Mouse (Mus musculus) frontal cortex, postnatal 36 days (tissue): ENCODE data around the gene Pln.
A peak's percentile ranks its signal among the peaks of the same experiment; 100 is the strongest.

Experiments
- DNase-seq, 2 experiments: peaks; one replicate each; pipeline ENCODE4 v3.0.0; 2022; ENCODE audit warnings: low spot score in 2 of 2

The Pln gene

DNA sequence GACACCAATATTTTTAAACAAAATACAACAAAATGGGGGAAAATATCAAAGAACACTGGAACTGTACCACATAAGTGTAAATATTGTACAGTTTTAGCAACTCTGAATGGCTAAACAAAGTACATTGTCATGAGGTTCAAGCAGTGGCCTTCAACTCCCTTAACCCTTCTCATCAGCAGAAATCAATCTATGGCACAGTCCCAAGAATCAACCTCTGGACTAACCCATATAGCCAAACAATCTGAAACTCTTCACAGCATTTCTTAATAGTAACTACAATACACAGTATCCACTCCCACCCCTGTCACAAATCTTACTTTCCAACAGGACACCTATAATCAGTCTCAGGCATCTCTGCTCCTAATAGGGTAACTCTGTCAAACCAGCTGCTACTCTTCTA, 26.8 kb downstream of the Pln start:
- no peak for DNase-seq

DNA sequence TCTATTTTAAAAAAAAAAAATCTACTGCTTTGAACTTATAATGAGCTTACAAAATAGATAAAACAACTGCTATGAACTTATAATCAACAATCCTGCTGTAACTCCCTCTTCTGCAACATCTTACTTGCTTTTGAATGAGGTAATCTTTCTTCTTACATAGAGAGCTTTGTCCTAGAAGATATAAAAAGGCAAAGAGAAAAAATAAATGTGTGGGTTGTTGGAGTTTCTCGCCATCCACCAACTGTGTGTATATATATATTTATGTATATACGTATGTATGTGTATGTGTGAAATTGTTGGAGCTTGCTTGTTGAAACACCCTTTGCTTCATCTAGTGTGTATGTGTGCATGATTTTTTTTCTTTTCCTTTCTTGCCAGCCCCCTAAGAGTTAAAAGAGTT, 29.8 kb downstream of the Pln start:
- peak in 1 of 2 experiments; percentile 16 for DNase-seq

DNA sequence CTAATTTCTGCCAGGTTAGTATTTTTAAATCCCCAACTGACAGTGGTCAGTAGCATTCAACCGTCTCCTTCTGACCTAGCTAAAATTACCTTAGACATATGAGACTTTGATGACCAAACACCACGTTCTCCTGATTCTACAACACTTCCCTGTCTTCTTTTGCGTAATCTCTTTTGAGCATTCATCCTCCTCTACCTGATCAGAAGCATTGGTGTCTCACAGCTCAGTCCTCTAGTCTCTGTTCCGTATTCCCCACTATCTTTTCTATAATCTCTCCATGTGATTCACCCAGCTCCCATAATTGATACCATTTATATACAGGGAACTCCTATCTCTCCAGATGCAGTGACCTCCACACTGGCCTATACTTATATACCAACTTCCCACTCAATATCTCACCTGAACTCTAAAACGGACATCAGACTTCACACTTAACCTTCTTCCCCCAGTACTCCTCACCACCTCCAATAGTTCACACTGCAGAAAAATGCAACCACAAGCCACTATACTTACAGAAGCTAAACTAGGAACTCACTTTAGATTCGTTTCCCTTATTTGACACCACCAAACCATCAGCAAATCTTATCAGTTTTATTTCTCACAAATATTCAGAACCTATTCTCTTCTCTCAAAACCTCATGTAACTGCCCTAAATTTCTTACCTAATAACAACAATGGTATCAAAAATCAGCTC, 36.6 kb downstream of the Pln start:
- DNase-seq, result no peak

DNA sequence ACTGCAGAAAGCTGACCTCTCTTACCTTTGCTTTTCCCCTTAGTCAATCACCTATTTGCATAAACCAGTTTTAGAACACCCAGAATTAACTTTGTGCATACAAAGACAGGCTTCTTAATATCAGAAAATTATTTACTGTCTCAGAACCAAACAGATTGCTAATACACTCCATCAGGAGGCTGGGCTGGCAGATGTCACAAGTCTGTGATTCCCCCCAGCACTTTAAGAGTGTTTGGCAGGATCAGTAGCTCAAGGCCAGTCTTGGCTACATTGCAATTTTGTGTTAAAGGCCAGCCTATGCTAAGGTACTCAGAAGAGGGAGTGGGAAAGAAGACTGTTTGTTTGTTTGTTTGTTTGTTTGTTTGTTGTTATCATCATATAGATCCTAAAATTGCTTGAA, 39.6 kb downstream of the Pln start:
- DNase-seq, result no peak

DNA sequence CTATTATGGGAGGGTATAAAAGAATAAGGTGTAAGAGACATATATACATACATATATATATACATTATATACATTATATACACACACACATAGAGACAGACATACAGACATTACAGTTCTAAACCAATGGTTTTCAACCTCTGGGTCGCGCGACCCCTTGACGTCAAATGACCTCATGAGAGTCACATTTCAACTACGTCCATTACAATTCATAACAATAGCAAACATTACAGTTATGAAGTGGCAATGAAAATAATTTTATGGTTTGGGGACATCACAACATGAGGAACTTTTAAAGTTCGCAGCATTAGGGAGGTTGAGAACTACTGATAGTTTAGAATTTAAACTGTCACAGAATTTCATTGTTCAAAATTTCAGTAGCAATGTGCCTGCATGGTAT, 40.8 kb downstream of the Pln start:
- DNase-seq, result no peak

DNA sequence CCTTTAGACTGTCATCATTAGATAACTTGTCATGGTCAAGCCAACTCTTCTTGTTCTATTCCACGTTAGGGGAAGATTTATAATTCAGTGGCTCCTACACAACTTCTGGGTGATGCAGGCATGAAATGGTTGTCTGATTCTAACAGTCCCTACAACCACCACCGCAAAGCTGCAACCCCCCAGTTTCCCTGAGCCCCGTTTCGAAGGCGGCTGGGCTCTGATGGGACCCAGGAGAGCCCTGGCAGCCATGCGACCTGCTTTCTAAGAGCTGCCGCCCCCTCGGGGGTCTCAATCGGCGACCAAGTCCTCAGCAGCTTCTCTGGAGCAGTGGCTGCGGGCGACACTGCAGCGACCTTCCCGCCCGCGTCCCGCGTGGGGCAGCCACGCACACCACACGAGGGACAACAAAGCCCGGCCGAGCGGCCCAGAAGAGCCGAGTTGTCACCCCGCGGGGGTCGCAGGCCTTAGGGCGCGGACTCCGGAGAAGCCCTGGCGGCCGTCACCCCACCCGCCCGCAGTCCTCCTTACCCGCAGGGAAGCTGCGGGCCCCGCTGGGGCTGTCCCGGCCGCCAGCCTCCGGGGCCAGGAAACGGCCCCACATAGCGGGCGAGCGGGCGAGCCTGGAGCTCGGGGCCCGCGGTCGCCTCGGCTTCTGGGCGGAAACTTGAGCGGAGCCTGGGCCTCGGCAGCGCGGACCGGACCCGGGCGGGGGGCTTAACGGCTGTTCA, 41.7 kb downstream of the Pln start:
- peak in 1 of 2 experiments; percentile 36 for DNase-seq

DNA sequence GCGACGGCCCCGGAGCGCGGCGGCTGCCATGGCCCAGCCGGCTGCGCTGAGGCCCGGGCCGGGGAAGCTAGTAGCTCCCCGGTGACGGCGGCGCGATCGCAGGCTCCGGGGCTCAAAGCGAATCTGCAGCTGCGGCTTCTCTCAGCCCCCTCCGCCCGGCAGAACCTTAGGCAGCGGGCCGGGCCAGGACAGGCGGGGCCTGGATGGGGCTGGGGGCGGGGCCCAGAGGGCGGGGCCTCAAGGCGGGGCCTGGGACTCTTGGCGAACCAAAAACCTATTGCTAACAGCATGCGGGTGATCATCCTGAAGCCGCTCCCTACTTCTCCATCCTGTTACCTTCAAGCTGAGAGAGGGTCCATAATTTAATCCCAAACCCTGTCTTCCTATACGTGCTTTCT, 42.2 kb downstream of the Pln start, which contains the start of gene Cep85l:
Gene Cep85l, minus strand, starts transcription at position 239 of the 398 bp plus-strand sequence.
- DNase-seq, result peak; percentile 82 to 84

DNA sequence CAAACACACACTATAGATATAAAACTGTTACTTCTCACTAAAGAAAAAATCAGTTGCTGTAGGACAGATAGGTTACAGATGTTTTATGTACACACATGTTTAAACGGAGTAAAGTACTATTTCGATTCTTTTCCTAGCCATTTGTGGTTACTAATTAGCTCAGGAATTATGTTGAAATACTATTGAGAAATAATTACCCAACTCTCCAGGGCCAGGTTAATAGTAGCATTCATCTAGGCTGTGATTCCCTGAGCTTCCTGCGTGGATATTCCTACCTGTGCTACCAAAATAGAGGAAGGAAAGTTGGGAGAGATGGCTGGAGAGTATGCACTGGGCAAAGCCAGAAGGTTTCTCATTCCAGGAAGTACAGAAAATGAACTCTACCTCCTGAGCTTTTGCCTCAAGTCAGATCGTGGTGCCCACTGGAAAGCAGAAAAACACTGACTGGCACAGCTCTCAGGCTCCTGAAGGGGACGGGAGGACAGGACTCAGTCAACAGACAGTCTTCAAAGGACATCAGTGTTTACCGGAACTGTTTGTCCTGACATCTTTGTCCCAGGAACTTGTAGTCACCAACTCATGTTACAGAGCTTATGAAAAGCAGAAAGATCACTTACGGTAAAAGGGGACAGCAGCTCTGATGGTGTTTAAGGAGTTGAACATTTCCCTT, 45.4 kb downstream of the Pln start:
- no peak for DNase-seq

DNA sequence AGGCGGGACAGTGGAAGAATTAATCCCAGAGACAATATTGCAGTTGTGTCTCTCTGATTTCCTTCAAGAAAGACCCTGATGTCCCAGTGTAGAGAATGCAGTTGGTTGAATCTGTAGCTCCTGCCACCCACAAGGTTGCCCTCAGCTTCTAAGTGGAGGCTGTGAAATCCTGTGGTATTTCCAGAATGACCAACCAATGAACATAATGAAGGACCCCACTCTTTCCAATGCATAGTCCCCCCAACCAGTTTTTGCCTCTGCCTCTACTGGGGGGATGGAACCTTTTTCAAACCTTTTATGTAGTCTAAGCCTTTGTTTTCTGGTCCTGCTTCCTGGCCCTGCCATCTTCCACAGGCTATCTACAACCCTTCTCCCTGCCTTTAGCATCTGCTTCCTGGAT, 47.4 kb downstream of the Pln start:
- no peak for DNase-seq

DNA sequence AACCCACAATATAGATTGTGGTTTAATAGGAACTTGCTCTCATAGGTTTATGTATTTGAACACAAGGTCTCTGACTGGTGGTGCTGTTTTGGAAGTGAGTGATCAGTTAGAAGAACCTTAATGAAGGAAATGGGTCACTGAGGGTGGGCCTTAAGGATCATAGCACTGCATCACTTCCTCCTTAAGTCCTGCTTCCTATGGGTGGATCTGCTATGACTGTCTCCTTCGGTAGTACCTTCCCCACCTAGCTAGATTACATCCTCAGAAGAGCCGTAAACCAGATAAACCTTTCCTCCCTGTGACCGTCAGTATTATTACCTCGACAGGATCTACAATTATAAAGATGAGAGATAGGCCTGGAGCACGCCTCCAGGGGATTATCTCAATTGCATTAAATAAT, 48.0 kb downstream of the Pln start:
- no peak for DNase-seq

DNA sequence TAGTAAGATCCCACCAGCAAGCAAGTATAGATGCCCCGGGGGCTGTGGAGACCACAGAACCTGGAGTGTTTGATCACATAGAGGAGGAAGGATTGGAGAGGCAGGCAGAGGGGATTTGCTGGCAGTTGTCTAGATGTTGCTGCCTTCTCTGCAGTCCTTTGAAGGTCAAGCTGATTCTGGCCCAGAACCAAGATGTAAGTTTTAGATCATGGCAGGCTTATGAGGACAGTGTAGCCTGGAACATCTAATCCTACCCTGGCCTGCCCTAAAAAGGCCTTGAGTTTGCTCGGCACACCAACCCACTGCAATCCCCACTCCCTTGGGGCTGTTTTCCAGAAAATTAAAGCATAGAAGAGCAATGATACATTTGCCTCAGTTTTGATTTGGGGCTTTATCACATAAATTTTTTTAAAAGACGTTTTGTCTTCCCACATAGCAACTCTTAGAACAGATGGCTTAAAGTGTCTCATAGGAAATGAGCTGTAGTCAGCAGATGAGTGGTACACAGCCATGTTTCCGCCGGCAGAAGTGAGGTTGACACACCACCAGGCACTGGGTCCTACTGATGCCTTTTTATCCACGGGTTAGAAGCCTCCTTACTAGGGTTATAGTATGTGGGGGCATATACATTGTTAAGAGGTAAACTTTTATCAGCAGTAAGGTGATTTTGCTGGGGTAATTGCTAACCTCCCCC, 50.9 kb downstream of the Pln start:
- peak in 1 of 2 experiments; percentile 22 for DNase-seq

DNA sequence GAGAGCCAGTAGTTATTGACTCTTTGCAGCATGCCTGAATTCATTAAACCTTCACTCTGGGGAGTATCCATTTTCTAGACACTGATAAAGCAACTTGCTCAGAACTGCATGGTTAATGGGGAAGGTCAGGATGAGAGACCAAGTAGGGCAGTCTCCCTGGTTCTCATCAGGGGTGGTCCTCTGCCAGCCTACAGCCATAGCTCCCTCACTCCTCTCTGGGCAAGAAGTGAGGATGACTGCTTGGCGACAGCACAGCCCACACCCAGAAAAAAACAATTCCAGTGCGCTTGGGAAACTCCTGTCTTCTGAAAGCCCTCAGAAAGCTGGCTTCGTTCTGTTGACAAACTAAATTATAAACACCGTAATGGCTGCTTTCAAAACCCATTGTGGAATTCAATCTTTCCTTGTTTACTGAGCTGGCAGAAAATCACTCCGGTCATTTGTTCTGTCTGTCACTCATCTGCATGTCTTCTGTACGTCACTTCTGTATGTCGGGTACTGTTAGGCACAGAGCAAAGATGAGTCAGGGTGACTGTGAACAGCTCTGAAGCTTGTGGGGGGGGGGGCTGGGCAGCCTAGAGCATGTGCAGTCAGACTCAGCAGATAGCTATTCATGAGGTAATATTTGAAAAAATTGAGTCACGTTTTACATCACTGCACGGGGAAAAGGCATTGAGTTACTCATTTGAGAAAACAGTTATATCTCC, 57.6 kb downstream of the Pln start:
- DNase-seq, result no peak
